Mouse (Mus musculus) heart, embryonic 13.5 days (tissue): ENCODE results near the gene Zfp759. TPM values are rescaled to one million over a fixed set of nuclear protein-coding genes. Genes with fewer than 3 reads are reported as not detected.
"Not testable (repeated sequence)": the region's sequence is repeated elsewhere in the genome, so short reads cannot be mapped to it uniquely, and the experiment has no call there.

Experiments
- ATAC-seq: fragments of 200-750 bp; cut with Nextera tagmentation; 2 replicates; pipeline ENCODE4 v1.8.0; 2017; ENCODE audit warnings: moderate TSS enrichment; ENCODE audit not compliant: insufficient number of reproducible peaks, low FRiP score, low TSS enrichment; ENCODE audit errors: extremely low read depth
- H3K27ac ChIP-seq: fragments of 300-500 bp; sonication (generic); replicated peaks from 2 replicates; pipeline ENCODE4 v1.5.1; 2015; ENCODE audit warnings: moderate library complexity, mild to moderate bottlenecking, inconsistent platforms
- H3K27me3 ChIP-seq: fragments of 300-500 bp; sonication (generic); replicated peaks from 2 replicates; pipeline ENCODE4 v1.6.1; 2015; ENCODE audit warnings: mild to moderate bottlenecking, inconsistent platforms
- H3K36me3 ChIP-seq: fragments of 300-500 bp; sonication (generic); 2 replicates; pipeline ENCODE4 v1.6.1; 2015; ENCODE audit warnings: mild to moderate bottlenecking, inconsistent platforms
- H3K4me1 ChIP-seq: fragments of 300-500 bp; sonication (generic); 2 replicates; pipeline ENCODE4 v1.6.1; 2015; ENCODE audit warnings: inconsistent platforms
- H3K4me2 ChIP-seq: fragments of 300-500 bp; sonication (generic); 2 replicates; pipeline ENCODE4 v1.6.1; 2015; ENCODE audit warnings: inconsistent platforms, mild to moderate bottlenecking, moderate library complexity
- H3K4me3 ChIP-seq: fragments of 300-500 bp; sonication (generic); 2 replicates; pipeline ENCODE4 v1.5.1; 2015; ENCODE audit warnings: moderate library complexity, mild to moderate bottlenecking, inconsistent platforms
- H3K9ac ChIP-seq: fragments of 300-500 bp; sonication (generic); 2 replicates; pipeline ENCODE4 v1.6.1; 2015; ENCODE audit warnings: inconsistent platforms, mild to moderate bottlenecking, moderate library complexity
- H3K9me3 ChIP-seq: fragments of 300-500 bp; sonication (generic); 2 replicates; pipeline ENCODE4 v1.6.1; 2016; ENCODE audit warnings: inconsistent platforms
- WGBS: fragments of 180-500 bp; shearing (Covaris S2); methylation state at CpG from one replicate; pipeline ENCODE4 v1.1.7; 2015; ENCODE audit warnings: mixed read lengths; 5-methylcytosine and 5-hydroxymethylcytosine counted together
- polyA plus RNA-seq: library from polyadenylated mRNA; unstranded; fragments of >200 nt; fragmentation: Nextera tagmentation; extraction: Ambion mirVana; gene quantifications from 2 replicates; pipeline ENCODE4 v1.2.1, GENCODE M21; 2015

Gene Zfp759
- polyA plus RNA-seq, 1 experiment from 2014 or later: 1.4 TPM

DNA sequence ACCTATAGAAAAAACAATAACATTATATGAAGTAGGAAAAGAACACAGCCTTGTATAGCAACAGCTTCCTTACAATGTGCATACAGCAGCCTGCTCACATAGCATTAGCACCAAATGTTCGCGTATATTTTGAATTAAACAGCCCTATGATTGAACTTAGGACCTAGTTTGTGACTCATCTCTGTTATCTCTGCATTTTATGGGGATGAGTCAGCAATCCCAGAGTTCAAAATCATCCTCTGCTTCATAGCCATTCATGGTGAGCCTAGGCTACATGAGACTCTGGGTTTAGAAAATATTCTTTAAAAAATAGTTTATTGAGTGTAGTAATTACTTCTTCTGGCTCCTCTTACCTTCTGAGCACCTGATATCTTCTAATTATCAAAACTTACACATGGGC, 8.2 kb upstream of the Zfp759 start:
- Histone ChIP-seq H3K9me3 (no peaks in the 10 kb centered on the region), H3K9ac (no peak overlapping the region), H3K27ac (no peak overlapping the region), H3K4me2 (no peak overlapping the region), H3K4me1 (0 out of 2 replicates have a peak, but pooled peaks cover 3% of the 10 kb centered on the region), H3K4me3 (no peak overlapping the region), H3K27me3 (no peaks in the 10 kb centered on the region), H3K36me3 (no peaks in the 10 kb centered on the region)
- 75% methylated on average over 2 of the region's 2 CpGs for WGBS
- ATAC-seq: no peak

DNA sequence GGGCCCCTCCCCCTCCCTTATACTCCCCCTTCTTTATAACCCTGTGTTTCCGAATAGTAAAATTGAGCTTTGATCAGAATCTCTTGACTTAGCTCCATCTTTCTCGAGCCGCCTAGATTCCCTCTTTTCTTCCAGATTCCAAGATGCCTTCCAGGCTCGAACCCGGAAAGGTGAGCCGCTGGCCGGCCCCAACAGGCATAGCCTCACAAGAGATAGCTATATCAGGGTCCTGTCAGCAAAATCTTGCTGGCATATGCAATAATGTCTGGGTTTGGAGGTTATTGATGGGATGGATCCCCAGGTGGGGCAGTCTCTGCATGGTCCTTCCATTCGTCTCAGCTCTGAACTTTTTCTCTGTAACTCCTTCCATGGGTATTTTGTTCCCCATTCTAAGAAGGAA, 5.3 kb upstream of the Zfp759 start, which contains the start of gene Rslcan18:
Gene Rslcan18 (minus strand): TSS at position 101 of the 400 bp plus-strand sequence.
- not testable (repeated sequence) for H3K4me1 ChIP-seq, H3K36me3 ChIP-seq, H3K4me2 ChIP-seq, H3K9ac ChIP-seq, ATAC-seq, H3K9me3 ChIP-seq, H3K27ac ChIP-seq, H3K4me3 ChIP-seq, H3K27me3 ChIP-seq
- WGBS: 85% methylated on average over 8 of the region's 8 CpGs

DNA sequence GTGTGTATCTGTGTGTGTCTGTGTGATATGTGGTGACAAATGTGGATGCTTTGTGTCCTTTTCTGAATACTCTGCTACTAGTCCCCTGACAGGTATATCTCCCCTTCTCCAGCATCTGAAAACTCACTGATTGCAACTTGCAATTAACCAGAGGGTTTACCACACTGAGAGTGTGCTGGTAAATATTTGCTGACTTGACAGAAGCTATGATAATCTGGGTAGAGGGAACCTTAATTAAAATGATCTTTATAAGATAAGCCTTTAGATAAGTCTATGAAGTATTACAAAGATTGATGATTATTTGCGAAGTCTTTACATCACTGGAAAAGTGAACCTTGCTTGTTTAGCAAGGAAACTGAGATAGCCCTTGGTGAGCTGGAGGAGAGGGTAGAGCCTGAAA, 3.0 kb downstream of the Zfp759 start:
- no peak for ATAC-seq
- no peak overlapping the region for H3K4me2 ChIP-seq
- H3K27me3 ChIP-seq: no peaks in the 10 kb centered on the region
- WGBS: 79% methylated on average over 1 of the region's 1 CpGs
- no peaks in the 10 kb centered on the region for H3K36me3 ChIP-seq
- no peak overlapping the region for H3K9ac ChIP-seq
- no peak overlapping the region for H3K27ac ChIP-seq
- H3K4me1 ChIP-seq: peaks cover 7% of the 10 kb centered on the region
- H3K4me3 ChIP-seq: no peak overlapping the region
- no peaks in the 10 kb centered on the region for H3K9me3 ChIP-seq

DNA sequence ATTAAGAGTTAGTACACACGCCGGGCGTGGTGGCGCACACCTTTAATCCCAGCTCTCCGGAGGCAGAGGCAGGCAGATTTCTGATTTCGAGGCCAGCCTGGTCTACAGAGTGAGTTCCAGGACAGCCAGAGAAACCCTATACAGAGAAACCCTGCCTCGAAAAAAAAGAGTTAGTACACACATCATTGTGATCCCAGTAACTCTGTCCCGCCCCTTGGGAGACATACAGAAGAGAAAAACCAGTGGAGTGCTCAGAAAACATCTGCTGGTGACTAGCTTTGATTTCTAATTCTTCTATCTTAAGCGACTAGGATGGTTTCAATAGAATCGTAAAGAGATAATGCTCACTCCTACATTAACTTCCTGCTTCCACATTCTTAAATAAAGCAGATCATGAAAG, 6.0 kb downstream of the Zfp759 start:
- peak overlapping the region; percentile 72 for H3K4me2 ChIP-seq
- ATAC-seq, H3K27ac ChIP-seq, H3K4me1 ChIP-seq, H3K9me3 ChIP-seq, H3K9ac ChIP-seq, H3K27me3 ChIP-seq, H3K36me3 ChIP-seq: not testable (repeated sequence)
- WGBS: 71% methylated on average over 10 of the region's 10 CpGs
- H3K4me3 ChIP-seq: peak overlapping the region; percentile 68

DNA sequence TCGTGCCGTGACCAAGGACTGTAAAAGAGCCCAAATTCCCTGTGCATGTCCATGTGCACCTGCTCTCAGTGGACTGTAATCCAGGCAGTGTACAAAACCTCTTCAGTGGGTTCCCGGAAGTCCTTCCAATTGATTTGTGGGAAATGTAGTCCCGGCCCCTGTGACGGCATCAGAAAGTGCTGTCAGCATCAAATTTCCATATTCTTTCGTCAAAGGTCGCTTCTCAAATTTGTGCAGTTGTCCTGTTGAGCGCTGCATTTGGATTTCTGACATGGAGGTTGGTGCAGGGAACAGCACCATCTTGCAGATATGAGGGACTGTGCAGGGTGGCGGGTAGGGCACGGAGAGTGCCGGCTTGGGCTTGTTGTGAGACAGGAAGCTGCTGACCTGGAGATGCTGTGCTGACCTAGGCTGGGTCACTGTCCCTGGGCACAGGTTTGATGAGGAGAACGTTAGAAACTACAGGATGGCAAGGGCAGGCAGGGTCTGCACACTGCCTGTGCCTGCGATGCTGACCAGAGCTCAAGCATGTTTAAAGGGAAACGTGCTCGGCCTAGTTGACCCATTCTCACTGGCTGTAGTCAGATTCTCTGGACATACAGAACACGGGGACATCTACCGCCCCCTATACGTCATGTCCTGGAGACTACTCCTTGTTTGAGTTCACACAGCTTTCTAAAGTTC, 6.7 kb downstream of the Zfp759 start:
- no peaks in the 10 kb centered on the region for H3K36me3 ChIP-seq
- no peak overlapping the region for H3K27ac ChIP-seq
- peaks cover 7% of the 10 kb centered on the region for H3K4me1 ChIP-seq
- no peaks in the 10 kb centered on the region for H3K27me3 ChIP-seq
- WGBS: 1% methylated on average over 18 of the region's 18 CpGs
- H3K9me3 ChIP-seq: no peaks in the 10 kb centered on the region
- ATAC-seq: peak; percentile 76; the same call in 1 of the 2 replicates
- peak overlapping the region; percentile 68 for H3K4me3 ChIP-seq
- H3K4me2 ChIP-seq: peak overlapping the region; percentile 72
- peak overlapping the region; percentile 79 for H3K9ac ChIP-seq

DNA sequence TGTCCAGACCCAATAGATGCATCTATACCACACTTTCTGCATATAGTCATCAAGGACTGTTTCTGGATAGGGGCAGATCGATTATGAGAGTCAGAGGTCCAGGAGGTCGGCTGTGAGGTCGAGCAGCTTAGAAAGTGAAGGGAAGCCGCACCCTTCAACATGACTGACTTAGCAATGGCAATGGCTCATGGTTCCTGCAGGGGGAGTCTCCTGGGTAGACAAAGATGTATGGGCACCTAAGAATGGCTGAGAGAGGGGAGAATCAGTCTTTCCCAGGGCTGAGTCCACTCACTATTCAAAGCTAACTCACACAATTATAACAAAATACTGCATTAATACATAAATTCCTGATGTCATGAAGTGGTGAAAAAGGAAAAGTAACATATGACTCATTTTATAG, 44.7 kb downstream of the Zfp759 start:
- not testable (repeated sequence) for H3K4me2 ChIP-seq, H3K27ac ChIP-seq, H3K36me3 ChIP-seq, H3K4me3 ChIP-seq, H3K27me3 ChIP-seq, H3K4me1 ChIP-seq, ATAC-seq, H3K9ac ChIP-seq, H3K9me3 ChIP-seq
- WGBS: 37% methylated on average over 4 of the region's 4 CpGs

DNA sequence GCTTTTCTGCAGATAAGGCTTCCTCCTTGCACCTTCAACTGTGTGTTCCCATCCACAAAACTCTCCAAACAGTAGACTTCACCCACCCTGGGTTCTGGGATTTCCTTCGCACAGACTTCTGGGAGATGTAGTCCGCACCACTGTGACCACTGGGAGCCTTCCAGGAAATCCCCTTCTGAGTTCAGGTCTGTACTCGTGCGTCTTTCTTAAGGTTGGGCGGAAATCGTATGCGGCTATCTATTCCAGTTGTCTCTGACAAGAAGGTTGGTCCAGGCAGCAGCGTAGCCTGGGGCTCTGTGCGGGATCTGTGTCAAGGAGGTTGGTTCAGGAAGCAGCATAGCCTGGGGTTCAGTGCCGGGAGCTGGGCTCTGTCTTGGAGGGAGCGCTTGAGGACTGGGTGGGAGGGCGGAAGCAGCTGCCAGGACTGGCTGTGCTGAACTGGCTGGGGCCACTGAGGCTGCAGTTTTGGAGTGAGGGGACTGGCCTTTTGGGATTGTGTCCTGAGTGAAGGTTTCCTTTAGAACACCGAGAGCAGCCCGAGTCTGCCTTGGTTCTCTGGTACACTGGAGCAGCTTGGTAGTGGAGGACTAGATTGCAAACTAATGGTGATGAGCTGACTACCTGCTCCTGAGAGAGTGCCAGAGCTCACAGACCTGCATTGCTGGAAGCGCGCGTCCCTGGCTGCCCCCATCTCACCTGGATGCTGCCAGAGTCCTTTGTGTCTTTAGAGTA, 51.7 kb downstream of the Zfp759 start, which contains the start of gene Rsl1:
Gene Rsl1 (plus strand): TSS at position 192 of the 732 bp plus-strand sequence.
- peaks cover 12% of the 10 kb centered on the region for H3K36me3 ChIP-seq
- peak; percentile 79 for ATAC-seq
- H3K9ac ChIP-seq: peak within 1 kb of the TSS; percentile 86
- peak within 1 kb of the TSS; percentile 62 for H3K4me3 ChIP-seq
- under 1% methylated on average over 17 of the region's 17 CpGs for WGBS
- H3K27ac ChIP-seq: peak within 1 kb of the TSS; percentile 44; the same call in 1 of the 2 replicates
- not testable (repeated sequence) for H3K9me3 ChIP-seq, H3K27me3 ChIP-seq, H3K4me1 ChIP-seq
- peak within 1 kb of the TSS; percentile 70 for H3K4me2 ChIP-seq

DNA sequence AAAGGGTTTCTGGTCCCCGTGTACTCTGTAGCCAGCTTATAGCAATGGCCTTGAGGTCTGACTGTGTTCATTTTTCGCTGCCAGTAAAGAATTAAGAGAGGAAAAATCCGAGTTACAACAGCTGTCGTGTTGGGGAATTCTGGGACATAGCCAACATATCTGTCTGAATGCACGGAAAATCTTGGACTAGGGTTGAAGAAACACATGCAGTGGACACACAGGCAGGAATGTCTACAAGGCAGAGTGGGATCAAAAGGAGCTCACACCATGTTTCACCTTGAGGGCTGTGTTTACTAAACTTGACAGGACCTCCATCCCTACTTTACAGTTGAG, 52.2 kb downstream of the Zfp759 start:
- peaks cover 12% of the 10 kb centered on the region for H3K36me3 ChIP-seq
- H3K27me3 ChIP-seq: no peaks in the 10 kb centered on the region
- H3K9me3 ChIP-seq: no peaks in the 10 kb centered on the region
- H3K4me2 ChIP-seq: peak overlapping the region; percentile 70
- H3K4me3 ChIP-seq: peak overlapping the region; percentile 62
- no peak for ATAC-seq
- peaks cover 7% of the 10 kb centered on the region; the same call in 1 of the 2 replicates for H3K4me1 ChIP-seq
- H3K9ac ChIP-seq: peak overlapping the region; percentile 86
- 23% methylated on average over 5 of the region's 5 CpGs for WGBS
- no peak overlapping the region for H3K27ac ChIP-seq

Other genes starting within 250 kb of the Zfp759 start
- gene Gm10767, start 216.7 kb upstream of the Zfp759 start, polyA plus RNA-seq: 0.78 and 1.0 TPM in 2 replicates
- gene Zfp712, start 60.5 kb upstream of the Zfp759 start, polyA plus RNA-seq: 2.1 and 2.3 TPM in 2 replicates
- 2.8 and 3.0 TPM in 2 replicates for gene Zfp708, start 23.7 kb upstream of the Zfp759 start, polyA plus RNA-seq
- 1.2 and 2.2 TPM in 2 replicates for gene Gm28557, start 13.1 kb upstream of the Zfp759 start, polyA plus RNA-seq
- gene Rslcan18, start 5.4 kb upstream of the Zfp759 start, polyA plus RNA-seq: 0.11 and 0.60 TPM in 2 replicates
- 4.6 and 6.1 TPM in 2 replicates for gene Rsl1, start 51.5 kb downstream of the Zfp759 start, polyA plus RNA-seq
- 0.94 and 1.2 TPM in 2 replicates for gene Zfp455, start 72.8 kb downstream of the Zfp759 start, polyA plus RNA-seq
- 0.84 and 1.4 TPM in 2 replicates for gene Zfp458, start 156.8 kb downstream of the Zfp759 start, polyA plus RNA-seq
- 0.74 and 1.2 TPM in 2 replicates for gene Zfp457, start 184.8 kb downstream of the Zfp759 start, polyA plus RNA-seq
- 1.6 TPM in 2 replicates for gene Zfp595, start 210.9 kb downstream of the Zfp759 start, polyA plus RNA-seq
- 0.39 and 0.49 TPM in 2 replicates for gene Gm28044, start 238.9 kb downstream of the Zfp759 start, polyA plus RNA-seq
- 0.56 and 0.69 TPM in 2 replicates for gene Zfp953, start 238.9 kb downstream of the Zfp759 start, polyA plus RNA-seq